Mouse (Mus musculus) MEL-GATA-1-ER (cell line): ENCODE data around the gene Gm17657.
"Not testable (repeated sequence)": the region's sequence is repeated elsewhere in the genome, so short reads cannot be mapped to it uniquely, and the experiment has no call there.

Experiments
- DNase-seq: peaks from one replicate; pipeline ENCODE4 v3.0.0-alpha.2; 2012; ENCODE audit warnings: low read depth; ENCODE audit errors: extremely low read depth

Gm17657 gene

GRCm38 (mm10) chr17:29502005-29502668, 47.3 kb downstream of the Gm17657 start:
- DNase-seq, result peak; percentile 41

GRCm38 (mm10) chr17:29500802-29501469, 48.5 kb downstream of the Gm17657 start:
- peak; percentile 98 for DNase-seq

GRCm38 (mm10) chr17:29500243-29500740, 49.1 kb downstream of the Gm17657 start:
- peak; percentile 57 for DNase-seq

GRCm38 (mm10) chr17:29499511-29499910, 49.9 kb downstream of the Gm17657 start:
- peak; percentile 50 for DNase-seq

- DNase-seq, result not testable (repeated sequence)
Measured at GRCm38 (mm10) chr17:29498952-29499351, 50.5 kb downstream of the Gm17657 start.

GRCm38 (mm10) chr17:29498028-29498427, 51.4 kb downstream of the Gm17657 start:
- peak; percentile 95 for DNase-seq

GRCm38 (mm10) chr17:29497481-29497880, 52.0 kb downstream of the Gm17657 start:
- DNase-seq, result not testable (repeated sequence)

- no peak for DNase-seq
Measured at GRCm38 (mm10) chr17:29497071-29497354, 52.4 kb downstream of the Gm17657 start.

GRCm38 (mm10) chr17:29496211-29497070, 53.0 kb downstream of the Gm17657 start:
- no peak for DNase-seq

GRCm38 (mm10) chr17:29494732-29495076, 54.7 kb downstream of the Gm17657 start:
- DNase-seq, result no peak

GRCm38 (mm10) chr17:29494062-29494731, 55.2 kb downstream of the Gm17657 start:
- DNase-seq, result no peak

GRCm38 (mm10) chr17:29493461-29493980, 55.9 kb downstream of the Gm17657 start:
- DNase-seq, result no peak

- DNase-seq, result peak; percentile 71
Measured at GRCm38 (mm10) chr17:29492269-29493191, 56.9 kb downstream of the Gm17657 start.

GRCm38 (mm10) chr17:29491591-29492268, 57.7 kb downstream of the Gm17657 start:
- DNase-seq, result no peak

- DNase-seq, result no peak
Measured at GRCm38 (mm10) chr17:29490713-29491581, 58.5 kb downstream of the Gm17657 start, which contains the start of gene Pim1. Gene Pim1, plus strand, starts transcription at chr17:29490753.

GRCm38 (mm10) chr17:29489971-29490712, 59.3 kb downstream of the Gm17657 start:
- peak; percentile 90 for DNase-seq

- peak; percentile 76 for DNase-seq
Measured at GRCm38 (mm10) chr17:29488978-29489970, 60.2 kb downstream of the Gm17657 start.
